Mouse (Mus musculus) forebrain, embryonic 15.5 days (tissue): ENCODE data around the gene Fam160a2. TPM values are rescaled to one million over a fixed set of nuclear protein-coding genes. Genes with fewer than 3 reads are reported as not detected.

Source experiments
- ATAC-seq: fragments of 200-750 bp; cut with Nextera tagmentation; replicated peaks from 2 replicates; pipeline ENCODE4 v1.8.0; 2017; ENCODE audit warnings: mild to moderate bottlenecking, moderate TSS enrichment, moderate library complexity
- H3K27ac ChIP-seq: fragments of 300-500 bp; sonication (generic); replicated peaks from 2 replicates; pipeline ENCODE4 v1.5.1; 2015; ENCODE audit warnings: mild to moderate bottlenecking, inconsistent platforms
- H3K27me3 ChIP-seq: fragments of 300-500 bp; sonication (generic); 2 replicates; pipeline ENCODE4 v1.6.1; 2015; ENCODE audit warnings: inconsistent platforms
- H3K36me3 ChIP-seq: fragments of 300-500 bp; sonication (generic); 2 replicates; pipeline ENCODE4 v1.6.1; 2015; ENCODE audit warnings: mild to moderate bottlenecking, inconsistent platforms
- H3K4me1 ChIP-seq: fragments of 300-500 bp; sonication (generic); 2 replicates; pipeline ENCODE4 v1.6.1; 2015; ENCODE audit warnings: inconsistent platforms
- H3K4me2 ChIP-seq: fragments of 300-500 bp; sonication (generic); replicated peaks from 2 replicates; pipeline ENCODE4 v1.6.1; 2015; ENCODE audit warnings: mild to moderate bottlenecking, inconsistent platforms
- H3K4me3 ChIP-seq: fragments of 300-500 bp; sonication (generic); 2 replicates; pipeline ENCODE4 v1.5.1; 2015; ENCODE audit warnings: mild to moderate bottlenecking, inconsistent platforms
- H3K9ac ChIP-seq: fragments of 300-500 bp; sonication (generic); replicated peaks from 2 replicates; pipeline ENCODE4 v1.6.1; 2015; ENCODE audit warnings: mild to moderate bottlenecking, inconsistent platforms
- H3K9me3 ChIP-seq: fragments of 300-500 bp; sonication (generic); 2 replicates; pipeline ENCODE4 v1.6.1; 2016; ENCODE audit warnings: inconsistent platforms
- WGBS: fragments of 180-500 bp; shearing (Covaris S2); methylation state at CpG from one replicate; pipeline ENCODE4 v1.1.7; 2015; ENCODE audit warnings: mixed read lengths; 5-methylcytosine and 5-hydroxymethylcytosine counted together
- polyA plus RNA-seq: library from polyadenylated mRNA; unstranded; fragments of >200 nt; fragmentation: Nextera tagmentation; extraction: Ambion mirVana; gene quantifications from 2 replicates; pipeline ENCODE4 v1.2.1, GENCODE M21; 2015

The Fam160a2 gene
- polyA plus RNA-seq, 1 experiment from 2014 or later: 50.6 TPM

DNA sequence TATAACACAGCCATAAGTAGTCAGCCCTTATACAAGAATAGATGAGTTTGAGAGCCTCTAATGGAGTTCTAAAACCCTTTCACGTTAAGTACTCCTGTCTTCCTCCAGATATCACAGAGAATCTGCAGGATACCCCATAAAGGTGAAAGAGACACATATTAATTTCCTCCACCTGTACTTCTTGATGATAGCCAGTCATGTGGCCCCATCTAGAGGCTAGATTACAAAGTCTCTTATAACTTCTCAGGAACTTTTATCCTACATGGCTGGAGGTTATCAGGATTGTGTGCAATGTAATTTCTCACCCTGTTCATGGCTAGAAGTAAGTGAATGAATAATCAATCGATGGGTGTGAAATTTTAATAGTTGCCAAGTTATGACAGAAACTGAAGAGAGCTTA is 74.6 kb downstream of the Fam160a2 start:
- Histone ChIP-seq H3K9me3 (no peaks in the 10 kb centered on the region), H3K27me3 (no peaks in the 10 kb centered on the region), H3K9ac (no peak overlapping the region), H3K4me1 (no peaks in the 10 kb centered on the region), H3K36me3 (no peaks in the 10 kb centered on the region), H3K27ac (no peak overlapping the region), H3K4me2 (no peak overlapping the region), H3K4me3 (no peak overlapping the region)
- ATAC-seq: no peak
- 79% methylated on average over 2 of the region's 2 CpGs for WGBS

Other genes starting within 250 kb of the Fam160a2 start
- not detected in 2 replicates for gene Olfr684, start 236.4 kb downstream of the Fam160a2 start, polyA plus RNA-seq
- gene Olfr685, start 214.0 kb downstream of the Fam160a2 start, polyA plus RNA-seq: not detected in 2 replicates
- not detected in 2 replicates for gene Olfr686, start 192.6 kb downstream of the Fam160a2 start, polyA plus RNA-seq
- not detected in 2 replicates for gene Olfr688, start 112.0 kb downstream of the Fam160a2 start, polyA plus RNA-seq
- not detected in 2 replicates for gene Olfr689, start 88.9 kb downstream of the Fam160a2 start, polyA plus RNA-seq
- not detected in 2 replicates for gene Olfr690, start 66.0 kb downstream of the Fam160a2 start, polyA plus RNA-seq
- gene Olfr691, start 57.8 kb downstream of the Fam160a2 start, polyA plus RNA-seq: 0.11 TPM in 1 of 2 replicates, not detected in the other
- not detected in 2 replicates for gene Olfr692, start 31.8 kb downstream of the Fam160a2 start, polyA plus RNA-seq
- not detected in 2 replicates for gene Gm5901, start 25.0 kb downstream of the Fam160a2 start, polyA plus RNA-seq
- 0.09 and 0.11 TPM in 2 replicates for gene Cnga4, start 4.5 kb upstream of the Fam160a2 start, polyA plus RNA-seq
- gene Cckbr, start 25.7 kb upstream of the Fam160a2 start, polyA plus RNA-seq: 1.5 TPM in 2 replicates
- 24.2 and 25.5 TPM in 2 replicates for gene Cavin3, start 82.2 kb upstream of the Fam160a2 start, polyA plus RNA-seq
- gene Smpd1, start 154.3 kb upstream of the Fam160a2 start, polyA plus RNA-seq: 65.5 and 69.8 TPM in 2 replicates
- 249 and 255 TPM in 2 replicates for gene Apbb1, start 181.6 kb upstream of the Fam160a2 start, polyA plus RNA-seq
- 0.11 and 0.24 TPM in 2 replicates for gene Hpx, start 200.1 kb upstream of the Fam160a2 start, polyA plus RNA-seq
- 69.4 and 72.3 TPM in 2 replicates for gene Trim3, start 233.5 kb upstream of the Fam160a2 start, polyA plus RNA-seq
- 135 and 139 TPM in 2 replicates for gene Timm10b, start 240.0 kb upstream of the Fam160a2 start, polyA plus RNA-seq
- 80.6 and 85.6 TPM in 2 replicates for gene Arfip2, start 240.4 kb upstream of the Fam160a2 start, polyA plus RNA-seq
- 6.9 and 14.7 TPM in 2 replicates for gene Gm45799, start 240.5 kb upstream of the Fam160a2 start, polyA plus RNA-seq